Mouse (Mus musculus) spleen, postnatal 14 days (tissue): ENCODE data around the gene Ralgapa2.

Experiments used
- DNase-seq, 2 experiments: peaks; one replicate each; pipeline ENCODE4 v3.0.0; 2021 to 2022; ENCODE audit warnings: low spot score in 2 of 2

The Ralgapa2 gene

DNA sequence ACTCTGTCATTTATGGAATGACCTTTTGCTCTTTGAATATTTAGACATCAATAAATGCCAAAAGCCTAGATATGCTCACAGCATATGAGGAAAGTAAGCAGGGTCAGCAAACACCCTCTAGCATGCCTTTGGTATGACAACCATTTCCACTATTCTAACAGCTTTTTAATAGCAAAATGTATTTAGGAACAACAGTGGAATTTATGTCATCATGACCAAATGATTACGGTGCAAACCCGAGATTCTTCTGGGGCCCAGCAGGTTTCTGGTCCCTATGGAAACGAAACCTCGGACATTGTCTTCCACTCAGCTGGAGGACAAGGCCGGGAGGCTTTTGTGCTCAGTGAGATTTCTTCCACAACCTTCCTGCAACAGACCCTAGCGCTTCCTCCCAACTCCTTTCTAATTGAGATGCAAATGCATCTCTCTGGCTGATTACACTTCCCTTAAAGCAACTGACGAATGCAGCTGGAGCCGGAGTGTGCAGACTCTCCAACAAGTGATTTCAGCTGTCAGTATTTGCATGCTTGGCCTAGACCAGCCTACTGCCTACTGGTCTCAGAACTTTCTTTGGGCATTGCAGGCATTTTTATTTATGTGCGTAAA, 209.9 kb downstream of the Ralgapa2 start:
- DNase-seq: no peak

- no peak for DNase-seq
These were observed 211.6 kb downstream of the Ralgapa2 start for GRCm38 (mm10) chr2:146300500-146301020.

DNA sequence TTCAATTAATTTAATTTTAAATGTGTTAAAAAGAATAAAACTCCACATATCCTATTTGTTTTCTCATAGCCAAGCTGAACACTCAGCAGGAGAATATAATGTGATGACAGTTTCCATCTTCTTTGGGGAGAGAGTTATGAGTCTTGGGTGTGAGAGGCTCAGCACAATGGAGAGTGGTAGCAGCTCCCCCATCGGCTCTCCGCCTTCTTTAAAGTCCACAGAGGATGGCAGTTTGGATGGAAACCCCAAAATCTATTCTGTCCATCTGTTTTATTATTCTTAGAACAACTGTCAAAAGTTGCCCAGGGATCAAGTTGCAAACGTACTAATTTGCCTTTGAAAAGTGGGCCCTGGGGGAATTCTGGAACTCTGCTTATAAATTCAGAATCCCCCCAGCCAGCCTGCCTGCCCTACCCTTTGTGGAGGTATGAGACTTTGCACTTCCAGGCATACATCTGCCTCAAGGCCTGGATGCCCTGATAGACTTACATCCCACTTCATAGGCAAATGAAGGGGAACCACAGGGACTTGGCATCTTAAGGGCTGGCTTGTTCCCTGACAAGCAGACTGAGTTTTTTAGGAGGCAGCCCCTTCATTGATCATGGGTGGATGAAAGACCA, 212.2 kb downstream of the Ralgapa2 start:
- no peak for DNase-seq

DNA sequence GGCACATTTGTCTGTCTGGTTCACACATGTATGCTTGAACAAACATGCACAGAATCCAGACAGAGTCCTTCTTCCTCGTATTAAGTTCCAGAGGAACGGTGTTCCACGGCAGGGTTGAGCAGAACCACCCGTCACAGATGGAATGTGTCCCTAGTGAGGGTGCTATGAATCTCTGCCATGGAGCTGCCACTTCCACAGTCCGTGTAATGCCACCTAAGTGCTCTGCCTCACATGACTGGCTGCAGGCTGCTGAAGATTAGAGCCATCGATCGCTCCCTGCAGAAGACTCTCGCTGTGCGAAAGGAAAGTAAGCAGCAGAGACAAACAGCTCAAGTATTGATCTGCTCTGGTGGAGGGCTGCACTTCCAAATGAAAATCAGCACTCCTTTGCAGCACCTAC, 218.6 kb downstream of the Ralgapa2 start:
- no peak for DNase-seq

DNA sequence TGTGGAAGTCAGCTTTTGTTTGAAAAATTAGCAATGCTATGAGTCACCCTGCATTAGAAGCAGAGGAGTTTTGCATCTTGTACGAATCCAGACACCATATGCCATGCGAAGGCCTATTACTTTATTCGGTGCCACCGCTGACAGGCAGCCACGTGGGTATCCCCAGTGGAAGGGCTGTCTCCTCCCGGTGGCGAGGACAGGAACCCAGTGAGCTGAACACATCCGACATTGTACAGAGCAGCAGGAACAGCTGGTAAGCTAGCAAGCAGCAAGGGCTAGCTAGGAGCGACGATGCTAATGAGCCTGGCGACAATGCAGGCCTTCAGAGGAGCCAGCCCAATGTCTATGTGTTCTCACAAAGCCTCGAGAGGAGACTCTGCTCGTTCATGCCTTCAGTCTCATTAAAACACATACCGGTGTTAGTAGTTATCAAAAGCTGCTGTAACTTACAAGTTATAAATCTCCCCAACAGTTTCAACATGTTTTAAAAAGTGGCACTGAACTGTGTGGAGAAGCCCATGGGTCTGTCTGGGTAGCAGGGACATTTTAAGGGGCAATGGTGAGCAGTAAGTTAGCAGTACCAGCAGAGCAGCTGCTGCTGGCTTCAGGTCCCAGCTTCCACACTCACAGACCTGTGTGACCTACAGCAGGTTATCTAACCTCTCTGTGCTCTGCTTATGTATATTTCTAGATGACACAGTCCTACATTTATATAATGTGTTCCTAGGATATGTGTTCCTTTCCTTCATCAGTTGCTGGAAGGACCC, 221.1 kb downstream of the Ralgapa2 start:
- DNase-seq: no peak

GRCm38 (mm10) chr2:146290366-146290765, 221.8 kb downstream of the Ralgapa2 start:
- DNase-seq: no peak

DNA sequence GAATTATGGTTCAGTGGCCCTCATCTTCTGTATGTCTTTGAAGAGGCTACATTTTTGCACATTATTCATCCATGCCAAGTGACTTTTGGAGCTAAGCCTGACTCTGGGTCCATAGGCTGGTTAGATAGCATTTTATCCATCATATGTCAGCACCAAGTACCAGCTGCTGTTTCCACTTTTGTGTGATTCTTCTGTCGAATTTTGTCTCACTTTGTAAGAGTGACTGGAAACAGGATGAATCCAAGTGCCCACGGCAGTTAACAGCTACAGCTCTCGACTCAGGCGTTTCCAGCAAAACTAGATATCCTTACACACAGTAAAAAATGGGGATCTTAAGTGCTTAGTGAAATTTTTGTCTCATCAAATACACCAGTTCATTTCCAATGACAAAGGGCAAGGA, 222.8 kb downstream of the Ralgapa2 start:
- no peak for DNase-seq

DNA sequence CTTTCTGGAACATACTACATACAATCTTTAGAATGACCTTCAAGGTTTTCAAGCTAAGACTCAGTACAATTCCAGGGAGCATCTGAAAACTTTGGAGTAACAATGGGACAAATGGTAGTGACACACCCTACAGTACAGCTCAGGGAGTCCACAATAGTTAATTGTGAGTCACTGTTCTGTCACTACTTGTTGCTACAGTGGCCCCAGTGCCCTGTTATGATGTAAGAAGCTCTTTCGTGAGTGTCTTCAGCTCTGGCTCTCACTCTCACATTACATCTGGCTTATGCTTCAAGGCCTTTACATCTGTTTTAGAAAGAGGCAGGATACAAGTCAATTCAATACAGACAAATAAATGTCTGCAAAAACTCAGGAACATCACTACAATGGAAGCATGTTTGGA, 223.8 kb downstream of the Ralgapa2 start:
- no peak for DNase-seq

DNA sequence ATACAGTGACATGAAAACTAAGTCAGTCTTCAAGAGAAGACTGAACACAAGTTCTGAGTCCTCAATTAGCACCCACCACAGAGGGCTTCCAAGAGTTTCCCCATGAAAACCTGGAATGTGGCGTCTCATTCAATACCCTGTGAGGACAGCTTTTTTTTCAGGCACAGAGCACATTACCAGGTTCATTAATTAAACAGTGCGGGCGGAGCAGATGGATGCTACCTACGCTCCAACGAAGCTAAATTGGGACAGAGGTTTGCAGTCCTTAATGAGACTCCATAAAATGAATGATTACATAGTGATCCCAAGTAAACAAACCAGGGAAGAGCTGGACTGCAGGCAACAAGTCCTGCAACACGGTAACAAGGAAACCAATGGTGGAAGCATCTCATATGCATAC, 224.6 kb downstream of the Ralgapa2 start:
- no peak for DNase-seq

DNA sequence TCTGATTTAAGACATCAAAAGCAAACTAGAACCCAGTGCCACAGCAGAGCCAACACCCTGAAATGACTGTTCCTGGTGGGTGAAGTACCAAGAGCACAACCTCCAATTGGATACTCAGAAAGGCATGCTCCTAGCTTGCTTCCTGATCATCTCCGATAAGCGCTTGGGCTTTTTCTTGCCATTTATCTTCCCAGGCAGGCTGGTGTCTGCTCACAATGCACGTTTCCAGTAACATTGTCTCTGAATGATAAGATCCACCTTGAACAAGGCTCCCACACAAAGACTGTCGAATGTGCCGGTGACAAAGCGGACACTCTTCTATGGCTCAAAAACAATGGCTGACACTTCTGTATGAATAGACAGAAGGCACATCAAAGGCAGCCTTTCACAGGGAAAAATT, 230.8 kb downstream of the Ralgapa2 start:
- no peak for DNase-seq

DNA sequence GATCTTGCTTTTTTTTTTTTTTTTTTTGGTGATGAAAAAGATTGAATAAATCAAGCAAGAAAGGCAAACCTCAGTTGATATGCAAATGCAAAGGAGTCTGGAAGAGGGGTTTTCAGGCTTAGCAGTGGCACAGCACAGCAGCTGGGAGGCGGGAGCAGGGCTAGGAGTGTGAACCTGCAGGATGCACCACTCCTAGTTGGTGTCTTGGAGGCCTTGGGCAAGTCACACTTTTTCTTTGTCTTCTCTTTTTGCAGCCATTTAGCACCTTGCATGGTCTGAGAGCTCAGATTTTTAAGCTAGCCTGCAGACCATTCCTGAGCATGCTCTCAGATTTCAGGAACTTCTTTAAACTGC, 231.2 kb downstream of the Ralgapa2 start:
- DNase-seq: no peak

GRCm38 (mm10) chr2:146280221-146280920, 231.8 kb downstream of the Ralgapa2 start:
- DNase-seq: no peak

GRCm38 (mm10) chr2:146279430-146280220, 232.5 kb downstream of the Ralgapa2 start:
- no peak for DNase-seq

GRCm38 (mm10) chr2:146278381-146278780, 233.8 kb downstream of the Ralgapa2 start:
- DNase-seq: no peak

DNA sequence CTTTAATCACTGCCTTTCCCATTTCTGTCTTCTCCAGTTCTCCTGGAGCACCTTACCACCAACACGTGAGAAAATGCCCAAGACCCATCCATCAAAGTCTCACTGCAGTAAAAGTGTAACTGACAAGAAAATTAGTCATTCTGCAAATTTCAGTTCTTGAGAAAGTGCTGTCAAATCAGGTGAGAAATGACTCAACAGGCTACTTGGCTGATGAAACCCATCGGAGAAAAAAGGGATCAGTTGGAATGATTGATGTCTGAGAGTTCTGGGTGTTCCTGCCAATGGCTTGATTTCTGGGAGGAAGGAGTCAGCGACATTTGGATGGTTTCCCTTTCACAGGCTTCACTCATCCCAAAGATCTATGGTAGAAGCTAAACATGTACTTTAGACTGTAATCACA, 245.6 kb downstream of the Ralgapa2 start:
- DNase-seq: no peak

GRCm38 (mm10) chr2:146265045-146265444, 247.1 kb downstream of the Ralgapa2 start:
- DNase-seq: no peak

- no peak for DNase-seq
These were observed 249.2 kb downstream of the Ralgapa2 start for GRCm38 (mm10) chr2:146262966-146263365.

GRCm38 (mm10) chr2:146262215-146262614, 249.9 kb downstream of the Ralgapa2 start:
- DNase-seq: no peak

DNA sequence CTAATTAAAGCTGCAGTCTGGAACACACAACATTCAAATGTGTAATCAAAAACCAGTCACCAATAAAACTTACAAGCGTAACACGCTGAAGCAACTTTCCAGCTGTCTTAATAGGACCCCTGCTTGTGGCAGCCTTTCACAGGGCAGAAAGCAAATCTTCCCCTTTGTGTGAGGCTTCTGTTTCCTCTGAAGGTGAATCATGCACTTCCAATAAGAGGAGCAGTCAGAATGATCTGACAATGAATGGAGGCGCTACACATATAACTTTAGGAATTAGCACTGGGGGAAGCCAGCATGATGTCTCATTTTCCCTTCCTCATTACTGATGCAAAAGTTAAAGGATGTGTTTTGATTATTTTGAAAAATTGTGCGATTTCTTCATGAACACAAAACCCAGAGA, 251.0 kb downstream of the Ralgapa2 start:
- no peak for DNase-seq

DNA sequence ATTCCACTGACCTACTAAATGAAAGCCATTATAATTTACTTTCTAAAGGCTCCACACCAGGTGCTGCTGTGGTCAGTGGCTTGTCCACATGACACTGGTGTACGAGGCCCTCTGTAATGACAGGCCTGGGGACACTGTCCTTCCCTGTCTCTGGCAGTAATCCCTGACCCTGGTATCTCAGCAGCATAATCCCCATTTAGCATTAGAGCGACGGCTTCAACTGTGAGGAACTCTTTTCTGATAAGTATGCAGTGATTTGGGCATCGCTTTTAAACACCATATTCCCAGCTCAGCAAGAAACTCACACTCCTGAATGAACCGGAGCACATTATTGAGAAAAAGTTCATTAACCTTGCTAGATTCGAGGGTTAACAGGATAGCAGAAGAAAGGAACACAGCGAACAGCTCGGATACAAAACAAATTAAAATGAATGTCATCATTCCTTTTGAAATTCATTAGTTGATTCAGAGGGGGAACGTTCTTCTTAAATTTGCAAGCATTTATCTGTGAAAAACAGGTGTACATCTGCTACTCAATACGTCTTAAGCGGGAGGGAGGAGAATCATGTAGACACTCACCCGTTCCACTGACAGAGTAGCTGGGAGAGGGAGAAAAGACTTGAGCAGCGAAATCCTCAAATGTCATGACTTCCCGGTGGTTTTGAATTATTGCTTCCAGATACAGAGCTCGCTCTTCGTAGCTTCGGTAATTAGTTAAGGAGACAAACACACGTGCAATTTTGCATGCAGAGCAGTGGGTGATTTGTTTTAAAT, 252.2 kb downstream of the Ralgapa2 start:
- no peak for DNase-seq
